Comparison of ENCODE assay signal across 23 mouse cellular contexts in genomic region chr2:152915453-152915852, GRCm38 (mm10). TPM values are rescaled to one million over a fixed set of nuclear protein-coding genes. Genes with fewer than 3 reads are reported as not detected.
"Had no signal": no experiment of that assay in that cellular context is flagged by ENCODE, and none has a peak within 500 bp of the region (broad histone marks: within the 10 kb centered on the region; RNA-seq: fewer than 3 reads in every experiment).

No protein-coding gene starts in this region.

- H3K27ac ChIP-seq: macrophage; midbrain, embryonic 13.5 days; midbrain, embryonic 15.5 days; neural tube, embryonic 12.5 days; stomach, embryonic 15.5 days; stomach, postnatal 0 days had no signal

- DNase-seq: lung, adult 18-20 months; lung, embryonic 14.5 days; lung, postnatal 14 days; lung, postnatal 36 days; right cerebral cortex, postnatal 14 days; thymus, adult 2 months; thymus, postnatal 25 days; thymus, postnatal 4 days had no signal

- H3K9me3 ChIP-seq: megakaryocyte, embryonic 14.5 days; midbrain, embryonic 13.5 days; midbrain, embryonic 15.5 days; neural tube, embryonic 12.5 days; stomach, embryonic 15.5 days had no signal

- H3K4me3 ChIP-seq: neural tube, embryonic 12.5 days; stomach, embryonic 15.5 days had no signal

- H3K36me3 ChIP-seq: midbrain, embryonic 13.5 days; midbrain, embryonic 15.5 days; neural tube, embryonic 12.5 days; stomach, embryonic 15.5 days had no signal

- H3K9ac ChIP-seq: lung, embryonic 14.5 days; midbrain, embryonic 15.5 days; neural tube, embryonic 12.5 days; stomach, embryonic 15.5 days had no signal

- H3K4me2 ChIP-seq: midbrain, embryonic 11.5 days had no signal

RNA-seq across cellular contexts. Expression of gene Mylk2, which starts 4.3 kb away (rescaled TPM):
- total RNA-seq: megakaryocyte progenitor cell, adult 5-6 weeks; monocyte, adult 5-6 weeks; neutrophil, adult 5-6 weeks had no signal
- polyA plus RNA-seq: lung, embryonic 14.5 days; macrophage; midbrain, embryonic 11.5 days; midbrain, embryonic 15.5 days; midbrain, postnatal 0 days; neural tube, embryonic 12.5 days; neural tube, embryonic 14.5 days; testis, adult 2 months had no signal

RNA-seq across cellular contexts. Expression of gene Foxs1, which starts 17.6 kb away (rescaled TPM):
- total RNA-seq: megakaryocyte progenitor cell, adult 5-6 weeks; monocyte, adult 5-6 weeks; neutrophil, adult 5-6 weeks had no signal
- polyA plus RNA-seq: macrophage had no signal

RNA-seq across cellular contexts. Expression of gene Dusp15, which starts 36.0 kb away (rescaled TPM):
- total RNA-seq: megakaryocyte progenitor cell, adult 5-6 weeks; monocyte, adult 5-6 weeks; neutrophil, adult 5-6 weeks had no signal
- polyA plus RNA-seq: lung, embryonic 16.5 days; macrophage had no signal

RNA-seq across cellular contexts. Expression of gene Ttll9, which starts 46.8 kb away (rescaled TPM):
- total RNA-seq: monocyte, adult 5-6 weeks; neutrophil, adult 5-6 weeks had no signal
- polyA plus RNA-seq: macrophage; stomach, postnatal 0 days had no signal
